Mouse (Mus musculus) neural tube, embryonic 12.5 days (tissue): ENCODE measurements around the gene Nckipsd. TPM values are rescaled to one million over a fixed set of nuclear protein-coding genes. Genes with fewer than 3 reads are reported as not detected.

ENCODE experiments used
- ATAC-seq: fragments of 200-750 bp; cut with Nextera tagmentation; 2 replicates; pipeline ENCODE4 v1.8.0; 2017; ENCODE audit warnings: low read depth, mild to moderate bottlenecking, moderate TSS enrichment, moderate library complexity; ENCODE audit not compliant: low FRiP score
- H3K27ac ChIP-seq: fragments of 300-500 bp; sonication (generic); 2 replicates; pipeline ENCODE4 v1.5.1; 2016
- H3K27me3 ChIP-seq: fragments of 300-500 bp; sonication (generic); replicated peaks from 2 replicates; pipeline ENCODE4 v1.6.1; 2016; ENCODE audit warnings: mild to moderate bottlenecking
- H3K36me3 ChIP-seq: fragments of 300-500 bp; sonication (generic); 2 replicates; pipeline ENCODE4 v1.6.1; 2016; ENCODE audit warnings: mild to moderate bottlenecking
- H3K4me1 ChIP-seq: fragments of 300-500 bp; sonication (generic); 2 replicates; pipeline ENCODE4 v1.6.1; 2016
- H3K4me2 ChIP-seq: fragments of 300-500 bp; sonication (generic); replicated peaks from 2 replicates; pipeline ENCODE4 v1.6.1; 2016; ENCODE audit warnings: mild to moderate bottlenecking
- H3K4me3 ChIP-seq: fragments of 300-500 bp; sonication (generic); 2 replicates; pipeline ENCODE4 v1.5.1; 2016
- H3K9ac ChIP-seq: fragments of 300-500 bp; sonication (generic); 2 replicates; pipeline ENCODE4 v1.6.1; 2016; ENCODE audit warnings: mild to moderate bottlenecking
- H3K9me3 ChIP-seq: fragments of 300-500 bp; sonication (generic); 2 replicates; pipeline ENCODE4 v1.6.1; 2016; ENCODE audit warnings: mild to moderate bottlenecking
- WGBS: fragments of 180-500 bp; shearing (Covaris S2); methylation state at CpG from one replicate; pipeline ENCODE4 v1.1.7; 2016; 5-methylcytosine and 5-hydroxymethylcytosine counted together
- microRNA-seq: library from miRNA; unstranded; fragments of <30 nt; microRNA quantifications from one replicate; pipeline ENCODE4, GENCODE M21; 2017
- polyA plus RNA-seq: library from polyadenylated mRNA; unstranded; fragments of >200 nt; fragmentation: Nextera tagmentation; extraction: Ambion mirVana; gene quantifications from 2 replicates; pipeline ENCODE4 v1.2.1, GENCODE M21; 2016

The Nckipsd gene
- polyA plus RNA-seq, 1 experiment from 2014 or later = 23.6 TPM

- Histone ChIP-seq H3K9me3 (no peaks in the 10 kb centered on the region), H3K4me2 (no peak overlapping the region), H3K9ac (no peak overlapping the region), H3K4me3 (no peak overlapping the region), H3K36me3 (peaks cover 40% of the 10 kb centered on the region), H3K4me1 (peaks cover 8% of the 10 kb centered on the region), H3K27me3 (no peaks in the 10 kb centered on the region), H3K27ac (no peak overlapping the region)
- WGBS = 76% methylated on average over 8 of the region's 8 CpGs
- no peak for ATAC-seq
Measured at GRCm38 (mm10) chr9:108858792-108859527, 50.8 kb downstream of the Nckipsd start.

Small RNA genes lying within 50 kb of the gene (microRNA-seq; reads per million reads assigned to microRNA genes)
- not detected for gene Gm23156

Other genes with a start within 250 kb of the Nckipsd start
- 124 and 134 TPM in 2 replicates for gene Impdh2, start 248.1 kb upstream of the Nckipsd start, polyA plus RNA-seq
- 67.3 and 69.0 TPM in 2 replicates for gene Ndufaf3, start 240.9 kb upstream of the Nckipsd start, polyA plus RNA-seq
- gene Dalrd3, start 238.5 kb upstream of the Nckipsd start, polyA plus RNA-seq = 240 and 254 TPM in 2 replicates
- 285 and 286 TPM in 2 replicates for gene Wdr6, start 229.6 kb upstream of the Nckipsd start, polyA plus RNA-seq
- gene P4htm, start 210.7 kb upstream of the Nckipsd start, polyA plus RNA-seq = 20.9 and 21.3 TPM in 2 replicates
- 56.2 and 57.2 TPM in 2 replicates for gene Arih2, start 159.0 kb upstream of the Nckipsd start, polyA plus RNA-seq
- 40.1 and 41.8 TPM in 2 replicates for gene Slc25a20, start 146.3 kb upstream of the Nckipsd start, polyA plus RNA-seq
- gene Prkar2a, start 119.1 kb upstream of the Nckipsd start, polyA plus RNA-seq = 59.2 and 66.4 TPM in 2 replicates
- 167 and 170 TPM in 2 replicates for gene Ip6k2, start 24.6 kb upstream of the Nckipsd start, polyA plus RNA-seq
- 12.1 and 14.3 TPM in 2 replicates for gene Celsr3, start 18.0 kb downstream of the Nckipsd start, polyA plus RNA-seq
- 10.8 and 11.9 TPM in 2 replicates for gene Slc26a6, start 44.9 kb downstream of the Nckipsd start, polyA plus RNA-seq
- gene Tmem89, start 106.3 kb downstream of the Nckipsd start, polyA plus RNA-seq = not detected in 2 replicates
- 401 and 409 TPM in 2 replicates for gene Uqcrc1, start 128.3 kb downstream of the Nckipsd start, polyA plus RNA-seq
- gene Col7a1, start 145.2 kb downstream of the Nckipsd start, polyA plus RNA-seq = 1.6 and 1.9 TPM in 2 replicates
- gene Ucn2, start 177.6 kb downstream of the Nckipsd start, polyA plus RNA-seq = not detected in 2 replicates
- 22.9 and 23.9 TPM in 2 replicates for gene Pfkfb4, start 183.4 kb downstream of the Nckipsd start, polyA plus RNA-seq
- gene Shisa5, start 230.2 kb downstream of the Nckipsd start, polyA plus RNA-seq = 44.4 and 45.0 TPM in 2 replicates